Mouse (Mus musculus) lung, postnatal 0 days (tissue): ENCODE measurements around the gene Slc37a1. TPM values are rescaled to one million over a fixed set of nuclear protein-coding genes. Genes with fewer than 3 reads are reported as not detected.
A peak's percentile ranks its signal among the peaks of the same experiment; 100 is the strongest.

Source experiments
- ATAC-seq: fragments of 200-750 bp; cut with Nextera tagmentation; 2 replicates; pipeline ENCODE4 v1.8.0; 2017; ENCODE audit warnings: moderate library complexity
- DNase-seq: peaks from one replicate; pipeline ENCODE4 v3.0.0-alpha.2; 2016; ENCODE audit warnings: low spot score
- H3K27ac ChIP-seq: fragments of 300-500 bp; sonication (generic); 2 replicates; pipeline ENCODE4 v1.5.1; 2014; ENCODE audit warnings: antibody characterized with exemption, mild to moderate bottlenecking, low read length, mixed read lengths
- H3K27me3 ChIP-seq: fragments of 300-500 bp; sonication (generic); replicated peaks from 2 replicates; pipeline ENCODE4 v1.6.1; 2014; ENCODE audit warnings: low read length, mixed read lengths; ENCODE audit not compliant: insufficient read depth
- H3K36me3 ChIP-seq: fragments of 300-500 bp; sonication (generic); 2 replicates; pipeline ENCODE4 v1.6.1; 2014; ENCODE audit warnings: low read length, mixed read lengths; ENCODE audit not compliant: insufficient read depth
- H3K4me1 ChIP-seq: fragments of 300-500 bp; sonication (generic); 2 replicates; pipeline ENCODE4 v1.6.1; 2014; ENCODE audit warnings: antibody characterized with exemption, low read depth, low read length, mixed read lengths; ENCODE audit not compliant: insufficient read depth
- H3K4me2 ChIP-seq: fragments of 300-500 bp; sonication (generic); replicated peaks from 2 replicates; pipeline ENCODE4 v1.6.1; 2014; ENCODE audit warnings: low read depth, mild to moderate bottlenecking, low read length, moderate library complexity, mixed read lengths
- H3K4me3 ChIP-seq: fragments of 300-500 bp; sonication (generic); 2 replicates; pipeline ENCODE4 v1.5.1; 2014; ENCODE audit warnings: low read depth, low read length
- H3K9ac ChIP-seq: fragments of 300-500 bp; sonication (generic); replicated peaks from 2 replicates; pipeline ENCODE4 v1.6.1; 2014; ENCODE audit warnings: low read depth, mild to moderate bottlenecking
- H3K9me3 ChIP-seq: fragments of 300-500 bp; sonication (generic); 2 replicates; pipeline ENCODE4 v1.6.1; 2016; ENCODE audit warnings: low read length, mixed read lengths
- CTCF ChIP-seq: IDR thresholded peaks from 2 replicates; pipeline ENCODE4 v1.5.1; 2016; ENCODE audit warnings: antibody characterized with exemption, mild to moderate bottlenecking
- EP300 ChIP-seq: IDR thresholded peaks from 2 replicates; pipeline ENCODE4 v1.6.1; 2016; ENCODE audit warnings: antibody characterized with exemption, mild to moderate bottlenecking, control low read depth
- WGBS: fragments of 180-500 bp; shearing (Covaris S2); extraction: QIAGEN DNeasy Blood & Tissue Kit; methylation state at CpG from one replicate; pipeline ENCODE4 v1.1.7; 2014; 5-methylcytosine and 5-hydroxymethylcytosine counted together
- polyA plus RNA-seq: library from polyadenylated mRNA; unstranded; fragments of >200 nt; fragmentation: Nextera tagmentation; extraction: Ambion mirVana; gene quantifications from 2 replicates; pipeline ENCODE4 v1.2.1, GENCODE M21; 2015

Slc37a1 gene
- polyA plus RNA-seq, 1 experiment from 2014 or later: 33.9 TPM

DNA sequence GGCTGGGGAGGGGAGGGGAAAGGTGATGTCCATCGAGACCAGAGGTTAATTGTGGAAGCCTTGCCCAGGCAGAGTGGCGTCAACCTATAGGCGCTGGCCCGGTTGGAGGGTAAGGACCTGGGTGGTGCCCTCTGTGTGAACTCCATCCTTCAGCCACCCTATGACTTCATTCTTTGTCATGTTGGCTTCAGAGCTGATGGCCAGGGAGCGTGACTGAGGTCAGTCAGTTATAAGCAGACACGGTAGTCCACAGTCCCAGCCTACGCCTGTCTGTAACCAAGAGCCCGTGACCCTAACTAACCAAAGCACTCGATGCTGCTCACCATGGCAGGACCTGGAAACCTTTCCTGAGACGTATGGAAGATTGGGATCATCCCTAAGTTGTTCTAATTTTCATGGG, 26.1 kb downstream of the Slc37a1 start:
- Histone ChIP-seq H3K36me3 (no peaks in the 10 kb centered on the region), H3K27me3 (no peaks in the 10 kb centered on the region), H3K4me2 (no peak overlapping the region), H3K9me3 (no peaks in the 10 kb centered on the region), H3K9ac (no peak overlapping the region), H3K4me1 (no peaks in the 10 kb centered on the region; the same call in 1 of the 2 replicates), H3K27ac (no peak overlapping the region), H3K4me3 (no peak overlapping the region)
- ATAC-seq (no peak), DNase-seq (no peak)
- no peak for TF ChIP-seq EP300
- TF ChIP-seq CTCF: no peak
- 75% methylated on average over 10 of the region's 10 CpGs for WGBS

DNA sequence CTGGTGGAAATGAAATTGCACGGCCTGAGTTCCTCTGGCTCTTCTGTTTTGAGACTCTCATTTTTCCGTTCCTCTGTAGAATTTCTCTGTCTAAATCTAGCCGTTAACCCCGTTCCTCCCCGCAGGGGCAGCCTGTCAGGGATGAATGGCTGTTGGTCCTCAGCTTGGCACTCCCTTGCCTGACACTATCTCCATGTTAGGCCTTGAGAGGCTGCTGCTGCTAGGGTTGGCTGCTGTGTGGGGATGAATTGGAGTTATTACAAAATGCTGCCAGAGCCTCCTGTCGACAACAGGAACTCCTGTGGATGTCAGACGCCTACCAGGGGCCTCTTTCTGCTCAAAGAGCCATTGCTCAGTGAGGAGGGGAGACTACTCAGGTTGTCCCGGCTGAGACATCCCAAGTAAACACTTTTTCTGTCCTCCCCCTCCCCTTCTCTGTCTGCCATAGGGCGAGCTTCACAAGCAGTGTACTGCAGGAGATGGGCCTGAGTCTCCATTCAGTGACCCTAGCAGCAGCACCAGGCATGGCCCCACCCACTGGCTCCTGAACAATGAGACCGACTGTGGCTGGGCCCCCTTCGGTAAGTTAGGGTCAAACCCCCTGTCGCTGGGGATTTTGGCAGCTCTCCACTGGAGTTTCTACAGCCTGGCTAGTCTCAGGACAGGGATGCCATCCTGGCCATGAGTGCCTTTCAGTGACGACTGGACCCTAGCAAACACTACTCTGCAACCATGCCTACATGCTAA, 28.6 kb downstream of the Slc37a1 start:
- DNase-seq: peak; percentile 29

DNA sequence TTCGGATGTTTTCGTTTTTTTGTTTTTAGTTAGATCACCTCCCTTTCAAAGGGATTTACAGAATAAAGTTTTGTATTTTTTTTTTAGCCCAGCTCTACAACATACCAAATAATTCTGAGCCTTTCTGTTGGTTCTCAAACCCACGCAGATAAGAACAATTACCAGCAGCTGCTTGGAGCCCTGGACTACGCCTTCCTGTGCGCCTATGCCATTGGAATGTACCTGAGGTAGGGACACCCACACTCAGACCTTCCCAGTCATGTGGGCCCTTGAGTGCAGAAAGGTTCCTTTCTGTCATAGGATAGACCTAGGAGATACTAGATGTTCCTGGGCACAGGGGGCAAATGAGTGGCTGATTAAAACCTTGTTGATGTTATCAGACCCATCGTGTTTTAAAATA, 29.4 kb downstream of the Slc37a1 start:
- Histone ChIP-seq H3K36me3 (no peaks in the 10 kb centered on the region), H3K4me1 (no peaks in the 10 kb centered on the region; the same call in 1 of the 2 replicates), H3K27me3 (no peaks in the 10 kb centered on the region), H3K4me2 (no peak overlapping the region), H3K27ac (peak overlapping the region; percentile 78), H3K4me3 (no peak overlapping the region), H3K9me3 (no peaks in the 10 kb centered on the region), H3K9ac (no peak overlapping the region)
- WGBS: 37% methylated on average over 6 of the region's 6 CpGs
- ATAC-seq: peak; percentile 86
- peak; percentile 65 for DNase-seq
- TF ChIP-seq EP300: peak; percentile 90
- no peak for TF ChIP-seq CTCF

More for the DNA sequence above, 28.6 kb downstream of the Slc37a1 start:
- no peak overlapping the region for H3K9ac ChIP-seq
- ATAC-seq: no peak; the same call in 1 of the 2 replicates
- H3K4me1 ChIP-seq: no peaks in the 10 kb centered on the region; the same call in 1 of the 2 replicates
- no peak overlapping the region for H3K4me2 ChIP-seq
- WGBS: 28% methylated on average over 13 of the region's 13 CpGs
- no peak for TF ChIP-seq EP300
- TF ChIP-seq CTCF: no peak
- H3K27ac ChIP-seq: peak overlapping the region; percentile 78
- H3K9me3 ChIP-seq: no peaks in the 10 kb centered on the region
- H3K4me3 ChIP-seq: no peak overlapping the region
- no peaks in the 10 kb centered on the region for H3K36me3 ChIP-seq
- H3K27me3 ChIP-seq: no peaks in the 10 kb centered on the region

DNA sequence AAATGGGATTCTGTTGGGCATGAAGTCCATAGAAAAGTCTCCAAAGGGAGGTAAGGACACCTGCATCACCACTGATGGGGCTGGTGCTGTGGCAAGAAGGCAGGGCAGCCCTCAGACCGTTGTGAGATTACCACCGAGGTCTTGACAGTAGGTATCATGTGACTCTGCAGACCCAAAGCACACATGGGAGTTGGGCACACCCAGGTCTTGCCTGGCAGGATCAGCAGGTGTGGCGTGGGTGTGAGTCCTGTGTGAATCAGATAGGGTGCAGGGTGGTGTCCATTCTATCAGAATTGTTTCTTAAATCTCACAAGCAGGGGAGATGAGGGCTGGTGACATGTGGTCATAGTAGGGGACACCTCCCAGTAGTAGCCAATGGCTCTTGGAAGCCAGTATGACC, 30.4 kb downstream of the Slc37a1 start:
- Histone ChIP-seq H3K9ac (no peak overlapping the region), H3K4me3 (no peak overlapping the region), H3K27ac (peak overlapping the region; percentile 78; the same call in 1 of the 2 replicates), H3K4me2 (no peak overlapping the region), H3K9me3 (no peaks in the 10 kb centered on the region), H3K4me1 (no peaks in the 10 kb centered on the region; the same call in 1 of the 2 replicates), H3K27me3 (no peaks in the 10 kb centered on the region), H3K36me3 (no peaks in the 10 kb centered on the region)
- ATAC-seq (no peak), DNase-seq (no peak)
- 67% methylated on average over 3 of the region's 3 CpGs for WGBS
- TF ChIP-seq EP300 (no peak), CTCF (no peak)

DNA sequence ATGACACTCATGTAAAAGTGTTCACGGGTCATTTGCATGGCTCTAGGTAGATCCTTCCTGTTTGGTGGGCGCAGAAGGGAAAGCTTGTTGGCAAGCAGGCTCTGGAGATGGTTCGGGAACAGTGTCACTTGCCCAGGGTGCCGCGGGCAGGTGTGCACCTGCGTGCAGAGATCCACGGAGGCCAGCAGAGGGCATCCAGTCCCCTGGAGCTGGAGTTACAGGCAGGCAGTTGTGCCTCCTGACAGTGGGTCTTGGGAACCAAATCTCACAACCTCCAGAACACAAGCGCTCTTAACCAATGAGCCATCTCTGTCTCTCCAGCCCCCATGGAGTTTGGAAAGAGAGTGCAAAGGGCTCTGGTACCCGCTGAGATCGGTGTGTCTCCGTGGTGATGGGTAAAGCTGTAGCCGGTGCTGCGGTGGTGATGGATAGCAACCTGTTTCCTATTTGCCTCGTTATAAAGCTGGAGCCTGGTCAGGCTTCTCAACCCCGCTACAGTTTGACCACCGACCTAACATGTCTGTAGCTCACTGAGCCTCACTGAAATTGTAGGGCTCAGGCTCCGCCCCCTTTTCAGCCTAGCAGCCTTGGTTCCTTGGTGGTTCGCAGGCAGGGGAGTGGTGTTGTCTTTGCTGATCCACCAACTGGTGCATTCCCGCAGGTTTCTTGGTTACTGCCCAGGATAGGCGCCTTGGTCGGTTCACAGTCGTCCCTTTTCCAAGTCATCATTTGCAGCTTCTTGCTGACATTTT, 31.1 kb downstream of the Slc37a1 start:
- Histone ChIP-seq H3K4me1 (no peaks in the 10 kb centered on the region; the same call in 1 of the 2 replicates), H3K4me2 (no peak overlapping the region), H3K9ac (no peak overlapping the region), H3K36me3 (no peaks in the 10 kb centered on the region), H3K9me3 (no peaks in the 10 kb centered on the region), H3K4me3 (no peak overlapping the region), H3K27me3 (no peaks in the 10 kb centered on the region), H3K27ac (no peak overlapping the region)
- ATAC-seq (no peak), DNase-seq (peak; percentile 44)
- 52% methylated on average over 22 of the region's 22 CpGs for WGBS
- TF ChIP-seq CTCF: peak; percentile 66
- TF ChIP-seq EP300: no peak

DNA sequence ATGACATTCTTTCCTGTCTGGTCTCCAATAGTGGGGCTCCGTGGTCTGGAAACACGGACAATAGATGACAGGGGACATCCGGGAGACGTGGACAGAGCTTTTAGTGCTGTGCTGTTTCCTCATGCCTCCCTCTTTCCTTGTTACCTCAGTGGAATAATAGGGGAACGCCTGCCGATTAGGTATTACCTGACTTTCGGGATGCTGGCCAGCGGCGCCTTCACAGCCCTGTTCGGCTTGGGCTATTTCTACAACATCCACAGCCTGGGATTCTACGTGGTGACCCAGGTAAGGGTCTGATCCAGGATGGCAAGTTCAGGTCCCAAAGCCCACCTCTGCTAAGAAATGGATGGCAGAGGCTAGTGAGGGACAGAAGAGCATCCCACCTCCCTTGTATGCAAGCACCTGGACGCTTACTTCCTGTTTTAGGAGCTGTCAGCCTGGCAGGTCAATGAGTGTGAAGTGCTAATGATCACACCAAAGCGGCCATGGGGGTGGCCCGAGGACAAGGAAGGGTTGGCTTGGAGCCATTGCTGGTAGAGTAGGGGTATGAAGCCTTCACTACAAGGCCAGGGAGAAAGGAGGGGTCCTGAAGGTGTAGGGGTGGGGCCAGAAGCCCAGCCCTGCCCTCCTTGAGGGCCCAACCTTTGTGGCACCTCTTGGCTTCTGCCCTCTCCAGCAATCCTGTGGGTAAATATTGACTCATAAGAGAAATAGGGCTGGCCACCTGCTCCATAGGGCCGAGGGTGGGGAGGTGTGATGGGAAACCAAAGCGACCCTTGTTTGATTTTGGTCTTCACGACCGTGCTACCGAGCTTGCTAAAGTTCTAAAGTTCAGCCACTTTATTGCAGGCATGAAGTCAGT, 32.5 kb downstream of the Slc37a1 start:
- Histone ChIP-seq H3K4me1 (no peaks in the 10 kb centered on the region; the same call in 1 of the 2 replicates), H3K9ac (no peak overlapping the region), H3K9me3 (no peaks in the 10 kb centered on the region), H3K27ac (peak overlapping the region; percentile 69), H3K27me3 (no peaks in the 10 kb centered on the region), H3K4me3 (no peak overlapping the region), H3K36me3 (no peaks in the 10 kb centered on the region), H3K4me2 (no peak overlapping the region)
- 75% methylated on average over 19 of the region's 19 CpGs for WGBS
- no peak for TF ChIP-seq EP300
- TF ChIP-seq CTCF: no peak
- ATAC-seq (peak; percentile 59), DNase-seq (peak; percentile 58)
